Mouse (Mus musculus): ENCODE measurements around the gene Osbpl3.

GRCm38 (mm10) chr6:50466451-50466850 is 10.4 kb upstream of the Osbpl3 start:
- TF ChIP-seq CTCF (IDR thresholded peaks at IDR 0.05; ENCODE audit: borderline replicate concordance, insufficient read depth, low read depth, low read length) (no peak), POLR2A (IDR thresholded peaks at IDR 0.05; ENCODE audit: borderline replicate concordance, insufficient read depth, low read length) (no peak)
